Mouse (Mus musculus): ENCODE results near the gene Tbc1d2b. TPM values are rescaled to one million over a fixed set of nuclear protein-coding genes. Genes with fewer than 3 reads are reported as not detected.

The Tbc1d2b gene
- polyA plus RNA-seq, 2 experiments: 20.0 to 25.5 TPM

GRCm38 (mm10) chr9:90227171-90227570, 43.4 kb downstream of the Tbc1d2b start:
- ATAC-seq (ENCODE audit: low FRiP score, low read depth) (no peak), DNase-seq (ENCODE audit: low spot score) (no peak)
- no peaks in the 10 kb centered on the region for H3K9me3 ChIP-seq (ENCODE audit: control insufficient read depth, low read length)
- WGBS: 82% methylated on average over 12 of the region's 12 CpGs
- H3K4me2 ChIP-seq (replicated peaks; ENCODE audit: low read depth, low read length, severe bottlenecking): no peak overlapping the region
- no peak overlapping the region for H3K4me3 ChIP-seq (replicated peaks; ENCODE audit: low read length)
- no peak for TF ChIP-seq POLR2A (IDR thresholded peaks at IDR 0.05; ENCODE audit: borderline replicate concordance, extremely low read depth, insufficient read depth, insufficient read length)
- H3K9ac ChIP-seq (ENCODE audit: low read depth, low read length, severe bottlenecking): no peak overlapping the region
- no peaks in the 10 kb centered on the region for H3K4me1 ChIP-seq (ENCODE audit: control insufficient read depth, insufficient read depth, low read length)
- H3K36me3 ChIP-seq (ENCODE audit: control insufficient read depth, insufficient read depth, low read length): peaks cover 24% of the 10 kb centered on the region
- no peak overlapping the region for H3K27ac ChIP-seq (replicated peaks; ENCODE audit: low read depth, low read length)
- no peaks in the 10 kb centered on the region for H3K27me3 ChIP-seq (ENCODE audit: control insufficient read depth, insufficient read depth, low read length)

- no peaks in the 10 kb centered on the region for H3K4me1 ChIP-seq (ENCODE audit: control insufficient read depth, insufficient read depth, low read length)
- H3K9ac ChIP-seq (ENCODE audit: low read depth, low read length, severe bottlenecking): no peak overlapping the region
- H3K27me3 ChIP-seq (ENCODE audit: control insufficient read depth, insufficient read depth, low read length): no peaks in the 10 kb centered on the region
- 87% methylated on average over 2 of the region's 2 CpGs for WGBS
- peaks cover 28% of the 10 kb centered on the region for H3K36me3 ChIP-seq (ENCODE audit: control insufficient read depth, insufficient read depth, low read length)
- H3K4me2 ChIP-seq (replicated peaks; ENCODE audit: low read depth, low read length, severe bottlenecking): no peak overlapping the region
- DNase-seq (ENCODE audit: low spot score) (no peak), ATAC-seq (ENCODE audit: low FRiP score, low read depth) (0 out of 2 replicates have a peak, but pooled peaks have one; percentile 35)
- H3K4me3 ChIP-seq (replicated peaks; ENCODE audit: low read length): no peak overlapping the region
- no peak overlapping the region for H3K27ac ChIP-seq (replicated peaks; ENCODE audit: low read depth, low read length)
- no peaks in the 10 kb centered on the region for H3K9me3 ChIP-seq (ENCODE audit: control insufficient read depth, low read length)
- no peak for TF ChIP-seq POLR2A (IDR thresholded peaks at IDR 0.05; ENCODE audit: borderline replicate concordance, extremely low read depth, insufficient read depth, insufficient read length)
These were observed 43.9 kb downstream of the Tbc1d2b start for GRCm38 (mm10) chr9:90226742-90227096.

GRCm38 (mm10) chr9:90226081-90226741, 44.4 kb downstream of the Tbc1d2b start:
- Histone ChIP-seq H3K27me3 (ENCODE audit: control insufficient read depth, insufficient read depth, low read length) (no peaks in the 10 kb centered on the region), H3K4me3 (replicated peaks; ENCODE audit: low read length) (no peak overlapping the region), H3K27ac (replicated peaks; ENCODE audit: low read depth, low read length) (no peak overlapping the region), H3K4me1 (ENCODE audit: control insufficient read depth, insufficient read depth, low read length) (no peaks in the 10 kb centered on the region), H3K9me3 (ENCODE audit: control insufficient read depth, low read length) (no peaks in the 10 kb centered on the region), H3K4me2 (replicated peaks; ENCODE audit: low read depth, low read length, severe bottlenecking) (no peak overlapping the region), H3K36me3 (ENCODE audit: control insufficient read depth, insufficient read depth, low read length) (peaks cover 29% of the 10 kb centered on the region), H3K9ac (ENCODE audit: low read depth, low read length, severe bottlenecking) (no peak overlapping the region)
- no peak for TF ChIP-seq POLR2A (IDR thresholded peaks at IDR 0.05; ENCODE audit: borderline replicate concordance, extremely low read depth, insufficient read depth, insufficient read length)
- 90% methylated on average over 21 of the region's 21 CpGs for WGBS
- DNase-seq (ENCODE audit: low spot score) (no peak), ATAC-seq (ENCODE audit: low FRiP score, low read depth) (no peak)

- H3K9ac ChIP-seq (ENCODE audit: low read depth, low read length, severe bottlenecking): no peak overlapping the region
- no peaks in the 10 kb centered on the region for H3K4me1 ChIP-seq (ENCODE audit: control insufficient read depth, insufficient read depth, low read length)
- no peak overlapping the region for H3K4me3 ChIP-seq (replicated peaks; ENCODE audit: low read length)
- no peak overlapping the region for H3K27ac ChIP-seq (replicated peaks; ENCODE audit: low read depth, low read length)
- H3K36me3 ChIP-seq (ENCODE audit: control insufficient read depth, insufficient read depth, low read length): peaks cover 54% of the 10 kb centered on the region
- no peak for TF ChIP-seq POLR2A (IDR thresholded peaks at IDR 0.05; ENCODE audit: borderline replicate concordance, extremely low read depth, insufficient read depth, insufficient read length)
- ATAC-seq (ENCODE audit: low FRiP score, low read depth) (no peak), DNase-seq (ENCODE audit: low spot score) (no peak)
- no peaks in the 10 kb centered on the region for H3K9me3 ChIP-seq (ENCODE audit: control insufficient read depth, low read length)
- 96% methylated on average over 3 of the region's 3 CpGs for WGBS
- H3K4me2 ChIP-seq (replicated peaks; ENCODE audit: low read depth, low read length, severe bottlenecking): no peak overlapping the region
- no peaks in the 10 kb centered on the region for H3K27me3 ChIP-seq (ENCODE audit: control insufficient read depth, insufficient read depth, low read length)
These were observed 48.3 kb downstream of the Tbc1d2b start for GRCm38 (mm10) chr9:90222275-90222674.

GRCm38 (mm10) chr9:90217501-90217900, 53.1 kb downstream of the Tbc1d2b start:
- H3K27me3 ChIP-seq (ENCODE audit: control insufficient read depth, insufficient read depth, low read length): no peaks in the 10 kb centered on the region
- H3K4me1 ChIP-seq (ENCODE audit: control insufficient read depth, insufficient read depth, low read length): no peaks in the 10 kb centered on the region
- DNase-seq (ENCODE audit: low spot score) (no peak), ATAC-seq (ENCODE audit: low FRiP score, low read depth) (no peak)
- no peak overlapping the region for H3K4me3 ChIP-seq (replicated peaks; ENCODE audit: low read length)
- no peak overlapping the region for H3K4me2 ChIP-seq (replicated peaks; ENCODE audit: low read depth, low read length, severe bottlenecking)
- H3K36me3 ChIP-seq (ENCODE audit: control insufficient read depth, insufficient read depth, low read length): peaks cover 64% of the 10 kb centered on the region
- 61% methylated on average over 4 of the region's 4 CpGs for WGBS
- no peak overlapping the region for H3K27ac ChIP-seq (replicated peaks; ENCODE audit: low read depth, low read length)
- no peak for TF ChIP-seq POLR2A (IDR thresholded peaks at IDR 0.05; ENCODE audit: borderline replicate concordance, extremely low read depth, insufficient read depth, insufficient read length)
- no peak overlapping the region for H3K9ac ChIP-seq (ENCODE audit: low read depth, low read length, severe bottlenecking)
- no peaks in the 10 kb centered on the region for H3K9me3 ChIP-seq (ENCODE audit: control insufficient read depth, low read length)

All from limb, embryonic 14.5 days (tissue).